Mouse (Mus musculus) ES-E14 (cell line): ENCODE results near the gene D5Ertd579e. TPM values are rescaled to one million over a fixed set of nuclear protein-coding genes. Genes with fewer than 3 reads are reported as not detected.

Experiments
- DNase-seq: peaks from one replicate; pipeline ENCODE4 v3.0.0-alpha.2; 2013; ENCODE audit warnings: low read depth, low spot score
- H3K27ac ChIP-seq: 2 replicates; pipeline ENCODE4 v1.5.1; 2012; ENCODE audit warnings: low read depth, mild to moderate bottlenecking, low read length, moderate library complexity, mixed read lengths; ENCODE audit not compliant: poor library complexity, insufficient read depth, severe bottlenecking
- H3K36me3 ChIP-seq: 2 replicates; pipeline ENCODE4 v1.6.1; 2012; ENCODE audit warnings: mild to moderate bottlenecking, low read length, moderate library complexity, mixed read lengths; ENCODE audit not compliant: control insufficient read depth, poor library complexity, insufficient read depth, severe bottlenecking
- H3K4me1 ChIP-seq, 2 experiments: fragments of 150-350 bp in 1 of 2; sonication (generic) in 1 of 2; 2 replicates each; pipeline ENCODE4 v1.6.1; 2012; ENCODE audit warnings: low read length in 2 of 2, mild to moderate bottlenecking in 1 of 2, mixed read lengths in 1 of 2; ENCODE audit not compliant: control insufficient read depth in 2 of 2, insufficient read depth in 2 of 2, poor library complexity in 1 of 2
- H3K4me3 ChIP-seq, 2 experiments: fragments of 150-350 bp in 1 of 2; sonication (generic) in 1 of 2; 2 replicates each; pipeline ENCODE4 v1.5.1; 2012; ENCODE audit warnings: low read length in 2 of 2, low read depth in 1 of 2, mild to moderate bottlenecking in 1 of 2, mixed read lengths in 1 of 2; ENCODE audit not compliant: insufficient read depth in 1 of 2, poor library complexity in 1 of 2, severe bottlenecking in 1 of 2
- H3K9ac ChIP-seq: 2 replicates; pipeline ENCODE4 v1.6.1; 2012; ENCODE audit warnings: low read depth, mild to moderate bottlenecking, low read length, mixed read lengths; ENCODE audit not compliant: poor library complexity, insufficient read depth, severe bottlenecking
- H3K9me3 ChIP-seq: fragments of 150-350 bp; sonication (generic); 2 replicates; pipeline ENCODE4 v1.6.1; 2012; ENCODE audit warnings: low read depth, mild to moderate bottlenecking, low read length; ENCODE audit not compliant: control insufficient read depth, insufficient read depth
- CHD2 ChIP-seq: IDR thresholded peaks from 2 replicates; pipeline ENCODE4 v1.6.1; 2014; ENCODE audit warnings: mild to moderate bottlenecking, low read depth, low read length, inconsistent platforms
- HCFC1 ChIP-seq: IDR thresholded peaks from 2 replicates; pipeline ENCODE4 v1.6.1; 2012; ENCODE audit warnings: low read length, inconsistent platforms, borderline replicate concordance; ENCODE audit not compliant: insufficient read depth
- MAFK ChIP-seq: IDR thresholded peaks from 2 replicates; pipeline ENCODE4 v1.6.1; 2014; ENCODE audit warnings: mild to moderate bottlenecking, low read depth, low read length, inconsistent platforms; ENCODE audit not compliant: insufficient read depth
- ZC3H11A ChIP-seq: IDR thresholded peaks from 2 replicates; pipeline ENCODE4 v1.6.1; 2012; ENCODE audit warnings: low read depth, mild to moderate bottlenecking, inconsistent platforms, low read length, borderline replicate concordance
- ZNF384 ChIP-seq: IDR thresholded peaks from 2 replicates; pipeline ENCODE4 v1.6.1; 2012; ENCODE audit warnings: low read depth, low read length, inconsistent platforms
- in situ Hi-C, 2 experiments: fragments of 600-800 bp; cut with MboI; formaldehyde crosslinking; loops; one replicate each; pipeline ENCODE4 v1.15.1; 2025; ENCODE audit warnings: low sequenced_read_pairs in 2 of 2, inconsistent platforms in 1 of 2; ENCODE audit not compliant: unreplicated experiment in 2 of 2
- total RNA-seq: library from RNA; depleted of rRNA; stranded (reverse); fragments of 300-350 nt; gene quantifications from 2 replicates; pipeline ENCODE4 v1.2.3, GENCODE M21; 2012

D5Ertd579e gene
- total RNA-seq, 1 experiment, result 19.5 TPM

GRCm38 (mm10) chr5:36683586-36683985 is 12.2 kb downstream of the D5Ertd579e start:
- in situ Hi-C loops, result no loop called here
- DNase-seq, result no peak
- Histone ChIP-seq H3K4me1 (0 out of 4 replicates have a peak, but pooled peaks cover 0 to 2% of the 10 kb centered on the region in 2 experiments), H3K9me3 (no peaks in the 10 kb centered on the region), H3K9ac (no peak overlapping the region), H3K36me3 (no peaks in the 10 kb centered on the region), H3K4me3 (no peak overlapping the region), H3K27ac (no peak overlapping the region)
- no peak for TF ChIP-seq CHD2
- TF ChIP-seq HCFC1, result no peak
- no peak for TF ChIP-seq MAFK
- no peak for TF ChIP-seq ZC3H11A
- TF ChIP-seq ZNF384, result no peak

GRCm38 (mm10) chr5:36681219-36681618 is 14.6 kb downstream of the D5Ertd579e start:
- Histone ChIP-seq H3K36me3 (no peaks in the 10 kb centered on the region), H3K4me1 (0 out of 4 replicates have a peak, but pooled peaks cover 0 to 2% of the 10 kb centered on the region in 2 experiments), H3K9me3 (no peaks in the 10 kb centered on the region), H3K9ac (no peak overlapping the region), H3K4me3 (no peak overlapping the region), H3K27ac (no peak overlapping the region)
- no peak for DNase-seq
- in situ Hi-C loops, result no loop called here
- TF ChIP-seq CHD2 (no peak), ZC3H11A (no peak), HCFC1 (no peak), ZNF384 (no peak), MAFK (no peak)

GRCm38 (mm10) chr5:36679918-36680598 is 15.8 kb downstream of the D5Ertd579e start:
- in situ Hi-C loops, result no loop called here
- H3K27ac ChIP-seq, result no peak overlapping the region
- H3K9me3 ChIP-seq, result no peaks in the 10 kb centered on the region
- no peak for DNase-seq
- TF ChIP-seq CHD2 (no peak), MAFK (no peak), ZC3H11A (no peak)
- no peak overlapping the region for H3K4me3 ChIP-seq
- no peaks in the 10 kb centered on the region for H3K36me3 ChIP-seq
- H3K4me1 ChIP-seq, result 0 out of 4 replicates have a peak, but pooled peaks cover 0 to 2% of the 10 kb centered on the region in 2 experiments
- H3K9ac ChIP-seq, result no peak overlapping the region

GRCm38 (mm10) chr5:36678799-36679198 is 17.0 kb downstream of the D5Ertd579e start:
- DNase-seq, result no peak
- Histone ChIP-seq H3K4me1 (0 out of 4 replicates have a peak, but pooled peaks cover 0 to under 1% of the 10 kb centered on the region in 2 experiments), H3K9ac (no peak overlapping the region), H3K4me3 (no peak overlapping the region), H3K9me3 (no peaks in the 10 kb centered on the region), H3K36me3 (no peaks in the 10 kb centered on the region), H3K27ac (no peak overlapping the region)
- in situ Hi-C loops, result no loop called here
- TF ChIP-seq ZC3H11A (no peak), CHD2 (no peak), ZNF384 (no peak), MAFK (no peak)

- in situ Hi-C loops, result no loop called here
- DNase-seq, result no peak
- H3K36me3 ChIP-seq, result no peaks in the 10 kb centered on the region
These were observed 17.9 kb downstream of the D5Ertd579e start for GRCm38 (mm10) chr5:36677907-36678306.

More at GRCm38 (mm10) chr5:36677907-36678306, 17.9 kb downstream of the D5Ertd579e start:
- H3K9ac ChIP-seq, result no peak overlapping the region
- H3K9me3 ChIP-seq, result no peaks in the 10 kb centered on the region
- H3K4me3 ChIP-seq, result no peak overlapping the region
- no peaks in the 10 kb centered on the region for H3K4me1 ChIP-seq
- TF ChIP-seq MAFK (no peak), ZC3H11A (no peak), HCFC1 (no peak), CHD2 (no peak), ZNF384 (no peak)
- H3K27ac ChIP-seq, result no peak overlapping the region
